Mouse (Mus musculus) urinary bladder, adult 2 months (tissue): Measurements from ENCODE around the gene Aldh1a1. TPM values are rescaled to one million over a fixed set of nuclear protein-coding genes. Genes with fewer than 3 reads are reported as not detected.

Experiments
- DNase-seq: peaks from one replicate; pipeline ENCODE4 v3.0.0; 2022; ENCODE audit warnings: low spot score
- polyA plus RNA-seq: library from polyadenylated mRNA; depleted of rRNA; stranded (reverse); fragments of >200 nt; gene quantifications from 2 replicates; pipeline ENCODE4 v1.2.3, GENCODE M21; 2012; rRNA removed

Aldh1a1 gene
- polyA plus RNA-seq, 1 experiment: 51.9 TPM

DNA sequence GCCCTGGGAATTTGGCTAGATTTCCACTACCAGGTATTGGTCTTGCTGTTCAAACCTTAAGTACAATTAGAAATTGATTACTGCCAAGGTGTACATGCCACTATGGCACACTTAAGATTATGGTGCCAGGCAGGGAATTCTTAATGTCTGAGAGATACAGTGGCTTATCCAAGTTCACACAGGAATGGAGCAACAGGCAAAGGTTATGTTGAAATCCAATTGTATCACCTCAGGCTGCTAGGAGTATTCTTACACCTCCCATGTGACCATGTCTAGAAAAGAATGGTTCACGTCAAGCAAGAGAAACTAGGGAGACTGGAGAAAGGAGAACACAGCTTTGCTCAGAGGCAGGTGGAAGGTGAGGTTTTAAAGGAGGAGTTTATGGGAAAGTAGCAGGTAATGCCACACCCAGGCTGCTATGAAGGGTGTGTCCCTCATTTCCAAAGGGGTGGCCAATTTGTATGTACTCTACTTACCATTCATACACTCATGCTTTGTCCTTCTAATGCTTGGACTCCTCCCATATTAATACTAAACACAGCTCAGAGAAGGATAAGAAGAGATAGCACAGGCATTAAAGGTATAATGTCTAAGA lies 160.7 kb downstream of the Aldh1a1 start:
- DNase-seq: no peak

DNA sequence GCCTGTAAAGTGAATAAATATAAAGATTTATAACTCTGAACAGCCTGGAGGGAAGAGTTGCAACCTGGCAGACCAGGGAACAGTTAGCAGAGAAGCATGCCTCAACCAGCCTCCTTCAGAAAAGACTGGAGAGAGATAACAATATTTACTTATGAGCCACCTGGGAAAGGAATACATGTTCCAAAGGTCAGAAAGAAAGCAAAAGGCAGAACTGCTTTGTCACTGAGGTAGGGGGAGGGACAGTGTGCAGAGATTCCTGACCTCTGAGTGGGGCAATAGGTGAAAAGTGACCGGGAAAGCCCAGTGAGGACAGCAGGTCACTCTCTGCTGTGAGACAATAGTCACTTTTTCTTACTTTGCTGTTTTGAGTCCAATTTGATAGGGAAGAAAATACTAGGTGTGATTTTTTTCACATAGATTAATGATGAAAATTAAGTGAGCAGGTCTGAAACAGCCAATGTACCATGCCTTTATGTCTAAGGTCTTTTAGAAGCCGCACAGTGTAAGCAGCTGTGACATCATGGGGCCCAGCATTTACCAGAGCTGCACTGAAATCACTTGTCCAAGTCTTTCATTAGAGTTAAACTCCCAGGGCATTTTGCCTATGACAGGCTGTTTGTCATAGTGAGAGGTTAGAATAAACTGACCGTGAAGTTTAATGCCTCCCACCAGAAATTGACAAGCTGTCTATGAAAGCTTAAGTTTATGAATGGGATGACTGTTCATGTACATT lies 161.8 kb downstream of the Aldh1a1 start:
- no peak for DNase-seq

DNA sequence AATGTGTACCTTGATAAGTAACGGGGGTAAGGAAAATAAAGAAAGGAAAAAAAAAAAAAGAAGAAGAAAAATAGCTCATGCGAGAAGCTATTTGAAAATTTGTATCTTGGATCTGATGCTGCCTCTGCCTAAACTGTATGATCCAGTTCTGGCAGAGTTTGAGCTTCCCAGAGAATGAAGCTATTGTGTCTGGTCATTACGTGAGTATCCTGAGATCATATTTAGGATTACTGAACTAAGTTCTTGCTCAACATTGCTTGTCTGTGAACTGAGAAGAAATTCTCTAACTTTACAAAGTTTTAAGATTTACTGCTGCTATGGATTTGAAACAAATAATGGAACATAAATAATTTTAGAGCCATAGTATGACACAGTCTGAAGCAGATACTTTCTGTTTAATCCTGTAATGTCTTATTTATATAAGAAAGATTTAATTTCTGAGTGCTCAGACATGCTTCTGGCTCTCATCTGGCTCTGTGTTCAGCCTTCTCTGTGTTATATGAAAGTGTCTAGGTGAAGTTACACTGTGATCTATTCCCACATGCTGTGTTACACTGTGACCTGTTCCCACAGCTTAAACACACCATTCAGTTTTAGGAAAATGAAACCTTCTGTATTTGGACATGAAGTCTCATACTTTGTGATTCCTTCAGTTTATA lies 185.3 kb downstream of the Aldh1a1 start:
- DNase-seq: no peak

Other genes starting within 250 kb of the Aldh1a1 start
- gene Anxa1, start 101.8 kb upstream of the Aldh1a1 start, polyA plus RNA-seq: 132 and 149 TPM in 2 replicates
- 53.1 and 60.6 TPM in 2 replicates for gene Aldh1a7, start 234.8 kb downstream of the Aldh1a1 start, polyA plus RNA-seq